Mouse (Mus musculus) small intestine, adult 2 months (tissue): Measurements from ENCODE around the gene Cd59b. TPM values are rescaled to one million over a fixed set of nuclear protein-coding genes. Genes with fewer than 3 reads are reported as not detected.

Source experiments
- H3K27ac ChIP-seq: fragments of 200-500 bp; 2 replicates; pipeline ENCODE4 v1.5.1; 2012; ENCODE audit warnings: low read depth, low read length, control low read depth, inconsistent platforms; ENCODE audit not compliant: insufficient read depth
- H3K27me3 ChIP-seq: fragments of 200-500 bp; 2 replicates; pipeline ENCODE4 v1.6.1; 2012; ENCODE audit warnings: mild to moderate bottlenecking, moderate library complexity, low read length, inconsistent platforms; ENCODE audit not compliant: control insufficient read depth, insufficient read depth
- H3K36me3 ChIP-seq: fragments of 200-500 bp; 2 replicates; pipeline ENCODE4 v1.6.1; 2012; ENCODE audit warnings: mild to moderate bottlenecking, low read length, control low read depth, inconsistent platforms; ENCODE audit not compliant: control insufficient read depth, insufficient read depth
- H3K4me1 ChIP-seq: fragments of 200-500 bp; 2 replicates; pipeline ENCODE4 v1.6.1; 2012; ENCODE audit warnings: low read length, inconsistent platforms, mixed read lengths; ENCODE audit not compliant: control insufficient read depth, insufficient read depth, insufficient read length
- H3K4me3 ChIP-seq: fragments of 200-500 bp; 2 replicates; pipeline ENCODE4 v1.5.1; 2012; ENCODE audit warnings: low read depth, mild to moderate bottlenecking, control low read depth, inconsistent platforms, low read length, moderate library complexity
- CTCF ChIP-seq: fragments of 200-500 bp; IDR thresholded peaks from 2 replicates; pipeline ENCODE4 v1.5.1; 2012; ENCODE audit warnings: low read depth, mild to moderate bottlenecking, control low read depth, inconsistent platforms, low read length, moderate library complexity, mixed read lengths; ENCODE audit not compliant: insufficient replicate concordance, insufficient read length; ENCODE audit errors: extremely low read depth
- POLR2A ChIP-seq: fragments of 200-500 bp; IDR thresholded peaks from 2 replicates; pipeline ENCODE4 v1.6.1; 2012; ENCODE audit warnings: low read depth, mild to moderate bottlenecking, control low read depth, inconsistent platforms, low read length, moderate library complexity
- WGBS: fragments of 180-500 bp; shearing (Covaris S2); methylation state at CpG from one replicate; pipeline ENCODE4 v1.1.7; 2018; 5-methylcytosine and 5-hydroxymethylcytosine counted together
- polyA plus RNA-seq: library from polyadenylated mRNA; depleted of rRNA; stranded (reverse); fragments of >200 nt; gene quantifications from 2 replicates; pipeline ENCODE4 v1.2.3, GENCODE M21; 2012; rRNA removed

The Cd59b gene
- 0.38 and 0.50 TPM in 2 replicates for polyA plus RNA-seq

- no peak for TF ChIP-seq CTCF
- TF ChIP-seq POLR2A = no peak
- Histone ChIP-seq H3K4me1 (no peaks in the 10 kb centered on the region), H3K27me3 (no peaks in the 10 kb centered on the region), H3K27ac (no peak within 1 kb of the TSS), H3K36me3 (no peaks in the 10 kb centered on the region), H3K4me3 (peak within 1 kb of the TSS; percentile 67)
- 3% methylated on average over 13 of the region's 13 CpGs for WGBS
Observed at GRCm38 (mm10) chr2:104069704-104070185, at the start of gene Cd59b. Gene Cd59b (plus strand): TSS chr2:104069849.

GRCm38 (mm10) chr2:104023096-104023495 is 46.6 kb upstream of the Cd59b start:
- TF ChIP-seq POLR2A (no peak), CTCF (no peak)
- Histone ChIP-seq H3K4me1 (peaks cover 3% of the 10 kb centered on the region; the same call in 1 of the 2 replicates), H3K36me3 (no peaks in the 10 kb centered on the region), H3K4me3 (no peak overlapping the region), H3K27ac (no peak overlapping the region), H3K27me3 (no peaks in the 10 kb centered on the region)
- WGBS = 76% methylated on average over 7 of the region's 7 CpGs

GRCm38 (mm10) chr2:104024656-104025055 is 45.0 kb upstream of the Cd59b start:
- 93% methylated on average over 4 of the region's 4 CpGs for WGBS
- no peak overlapping the region for H3K4me3 ChIP-seq
- H3K27ac ChIP-seq = no peak overlapping the region
- no peaks in the 10 kb centered on the region for H3K36me3 ChIP-seq
- TF ChIP-seq POLR2A (no peak), CTCF (no peak)
- H3K4me1 ChIP-seq = peaks cover 4% of the 10 kb centered on the region
- no peaks in the 10 kb centered on the region for H3K27me3 ChIP-seq

GRCm38 (mm10) chr2:104027458-104028138 is 42.1 kb upstream of the Cd59b start, which contains the start of gene Fbxo3:
Gene Fbxo3 (plus strand): TSS chr2:104027721.
- WGBS = 2% methylated on average over 42 of the region's 44 CpGs
- H3K27ac ChIP-seq = 0 out of 2 replicates have a peak within 1 kb of the TSS, but pooled peaks have one; percentile 12
- no peaks in the 10 kb centered on the region for H3K27me3 ChIP-seq
- peak within 1 kb of the TSS; percentile 92 for H3K4me3 ChIP-seq
- peaks cover 5% of the 10 kb centered on the region; the same call in 1 of the 2 replicates for H3K36me3 ChIP-seq
- peak; percentile 46; the same call in 1 of the 2 replicates for TF ChIP-seq CTCF
- TF ChIP-seq POLR2A = no peak; the same call in 1 of the 2 replicates
- peaks cover 4% of the 10 kb centered on the region for H3K4me1 ChIP-seq

GRCm38 (mm10) chr2:104028139-104028723 is 41.4 kb upstream of the Cd59b start, which contains the start of gene 4931422A03Rik:
Gene 4931422A03Rik (minus strand): TSS chr2:104028361.
- Histone ChIP-seq H3K27ac (0 out of 2 replicates have a peak within 1 kb of the TSS, but pooled peaks have one; percentile 12), H3K4me1 (peaks cover 4% of the 10 kb centered on the region), H3K36me3 (peaks cover 7% of the 10 kb centered on the region; the same call in 1 of the 2 replicates), H3K27me3 (no peaks in the 10 kb centered on the region), H3K4me3 (peak within 1 kb of the TSS; percentile 92)
- WGBS = under 1% methylated on average over 32 of the region's 32 CpGs
- no peak; the same call in 1 of the 2 replicates for TF ChIP-seq POLR2A
- TF ChIP-seq CTCF = no peak

- H3K27ac ChIP-seq = no peak overlapping the region
- peaks cover 4% of the 10 kb centered on the region for H3K4me1 ChIP-seq
- H3K4me3 ChIP-seq = no peak overlapping the region
- peaks cover 11% of the 10 kb centered on the region for H3K36me3 ChIP-seq
- TF ChIP-seq CTCF (no peak), POLR2A (no peak)
- H3K27me3 ChIP-seq = no peaks in the 10 kb centered on the region
- WGBS = 33% methylated on average over 2 of the region's 2 CpGs
Observed at GRCm38 (mm10) chr2:104029074-104029473, 40.6 kb upstream of the Cd59b start.

GRCm38 (mm10) chr2:104030381-104030780 is 39.3 kb upstream of the Cd59b start:
- Histone ChIP-seq H3K27me3 (no peaks in the 10 kb centered on the region), H3K4me1 (peaks cover 4% of the 10 kb centered on the region), H3K36me3 (peaks cover 14% of the 10 kb centered on the region), H3K27ac (no peak overlapping the region), H3K4me3 (no peak overlapping the region)
- WGBS = 65% methylated on average over 3 of the region's 3 CpGs
- no peak for TF ChIP-seq CTCF
- TF ChIP-seq POLR2A = no peak
